Mouse (Mus musculus) brain, adult 2 months (tissue): ENCODE results near the gene Adcy9.
A peak's percentile ranks its signal among the peaks of the same experiment; 100 is the strongest.

Experiments
- DNase-seq: peaks from one replicate; pipeline ENCODE4 v3.0.0; 2011; ENCODE audit warnings: low read depth, low spot score

The Adcy9 gene

GRCm38 (mm10) chr16:4420298-4421054 lies at the start of gene Adcy9:
Gene Adcy9 (minus strand): TSS chr16:4420498.
- peak; percentile 95 for DNase-seq

DNA sequence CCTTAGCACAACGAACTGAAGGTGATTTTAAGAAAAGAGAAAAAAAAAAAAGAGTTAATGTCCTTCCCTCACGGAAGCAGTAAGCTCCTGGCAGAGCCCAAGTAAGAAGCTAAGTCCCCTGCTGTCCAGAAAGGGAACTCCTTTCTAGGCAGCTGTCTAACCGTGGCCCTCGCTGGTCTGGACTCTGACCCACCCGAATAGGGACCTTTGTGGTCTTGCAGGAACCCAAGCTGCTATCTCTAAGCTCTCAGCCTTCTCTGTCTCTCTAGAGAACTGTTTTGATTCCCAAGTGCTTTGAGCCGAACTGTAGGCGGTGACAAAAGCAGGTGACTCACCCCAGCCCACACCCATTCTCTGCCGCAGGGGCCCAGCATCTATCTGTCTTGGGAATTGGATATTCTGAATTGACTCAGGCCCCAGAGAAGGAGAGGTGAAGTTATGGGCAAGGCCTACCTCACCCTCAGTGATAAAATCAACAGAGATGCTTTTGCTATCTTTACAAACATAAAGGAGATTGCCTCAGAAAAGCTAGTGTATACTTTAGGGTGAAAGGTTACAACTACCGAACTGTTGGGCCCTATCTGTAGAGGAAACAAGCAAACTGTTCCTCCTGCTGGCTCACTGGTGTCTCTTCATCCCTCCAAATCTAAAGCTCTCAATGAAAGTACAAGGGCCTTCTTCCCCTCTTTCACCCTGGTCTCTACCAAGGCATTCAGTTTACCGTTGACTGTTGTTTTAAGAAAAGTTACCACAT lies 49.5 kb upstream of the Adcy9 start:
- DNase-seq = peak; percentile 81

- DNase-seq = peak; percentile 33
Observed at GRCm38 (mm10) chr16:4464529-4465089, 44.3 kb upstream of the Adcy9 start.

- DNase-seq = no peak
Observed at GRCm38 (mm10) chr16:4457927-4458326, 37.6 kb upstream of the Adcy9 start.

DNA sequence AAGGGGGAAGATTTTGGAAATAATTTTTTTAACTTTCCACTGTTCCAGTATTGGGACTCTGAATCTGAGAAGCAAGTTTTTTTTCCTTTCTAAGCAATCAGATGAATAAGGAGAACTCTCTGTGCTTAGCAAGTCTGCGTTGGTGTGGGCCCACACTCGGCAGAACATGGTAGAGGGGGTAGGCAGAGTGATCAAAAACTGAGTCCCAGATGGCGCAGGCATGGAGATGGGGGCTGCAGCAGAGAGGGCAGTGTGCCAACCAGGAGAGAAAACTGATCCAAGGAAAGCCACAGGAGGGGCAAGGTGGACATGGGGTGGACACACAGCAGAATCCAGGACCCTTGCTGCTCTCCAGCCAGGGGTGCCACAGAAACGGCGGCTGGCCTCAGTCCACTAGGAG lies 36.1 kb upstream of the Adcy9 start:
- peak; percentile 88 for DNase-seq

DNA sequence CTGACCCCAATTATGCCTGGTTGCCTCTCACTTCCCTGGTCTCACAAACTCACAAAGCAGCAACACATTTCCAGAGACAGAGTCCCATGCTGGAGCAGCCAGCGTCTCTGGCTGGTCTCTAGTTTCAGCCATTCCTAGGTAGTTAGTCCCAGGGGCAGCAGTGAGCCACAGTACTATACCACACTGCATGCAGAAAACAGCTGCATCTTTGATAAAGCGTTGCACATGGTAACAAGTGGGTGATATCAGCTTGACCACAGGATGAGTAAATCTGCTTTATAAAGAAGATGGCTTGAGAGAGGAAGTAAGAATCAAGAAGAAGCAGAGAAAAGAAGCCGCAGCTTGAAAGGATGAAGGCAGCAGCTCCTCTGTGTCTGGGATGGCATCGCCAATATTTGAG lies 35.4 kb upstream of the Adcy9 start:
- no peak for DNase-seq

- peak; percentile 85 for DNase-seq
Observed at GRCm38 (mm10) chr16:4454563-4454962, 34.3 kb upstream of the Adcy9 start.

GRCm38 (mm10) chr16:4449418-4449817 lies 29.1 kb upstream of the Adcy9 start:
- no peak for DNase-seq

DNA sequence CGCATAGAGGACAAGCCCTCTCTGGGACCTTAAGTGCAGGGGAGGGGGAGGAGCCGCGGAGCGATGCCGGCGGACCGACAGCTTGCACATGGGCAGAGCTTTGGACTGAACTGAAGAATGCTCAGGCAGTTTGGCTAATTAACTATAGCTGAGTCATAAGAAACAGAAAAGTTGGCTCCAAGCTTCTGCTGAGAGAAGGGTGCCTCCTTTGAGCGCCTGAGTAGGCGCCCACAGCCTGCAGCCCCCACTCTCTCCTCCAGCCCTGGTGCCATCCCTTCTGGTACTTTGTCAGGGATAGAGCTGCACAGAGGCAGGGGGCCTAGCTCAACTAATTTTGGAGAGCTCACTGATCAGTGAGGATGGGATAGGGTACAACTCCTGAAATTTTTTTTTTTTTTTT lies 27.9 kb upstream of the Adcy9 start:
- peak; percentile 89 for DNase-seq

- DNase-seq = no peak
Observed at GRCm38 (mm10) chr16:4446395-4446794, 26.1 kb upstream of the Adcy9 start.

DNA sequence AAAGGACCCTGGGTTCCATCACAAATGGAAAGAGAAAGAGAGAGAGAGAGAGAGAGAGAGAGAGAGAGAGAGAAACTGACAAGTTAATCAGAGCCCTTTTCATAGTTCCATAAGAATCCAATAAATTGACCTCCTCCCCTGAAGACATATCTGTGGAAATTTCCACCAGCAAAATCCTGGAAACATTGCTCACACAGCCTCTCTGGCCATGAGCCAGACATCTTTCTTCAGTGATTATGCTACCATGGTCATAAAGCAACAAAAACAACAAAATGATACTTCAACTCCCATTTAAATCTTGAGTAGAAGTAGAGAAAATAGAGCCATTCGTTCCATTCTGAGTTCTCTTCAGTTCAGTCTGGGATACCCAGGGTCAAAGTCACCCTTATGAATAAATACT lies 24.1 kb upstream of the Adcy9 start:
- DNase-seq = no peak

DNA sequence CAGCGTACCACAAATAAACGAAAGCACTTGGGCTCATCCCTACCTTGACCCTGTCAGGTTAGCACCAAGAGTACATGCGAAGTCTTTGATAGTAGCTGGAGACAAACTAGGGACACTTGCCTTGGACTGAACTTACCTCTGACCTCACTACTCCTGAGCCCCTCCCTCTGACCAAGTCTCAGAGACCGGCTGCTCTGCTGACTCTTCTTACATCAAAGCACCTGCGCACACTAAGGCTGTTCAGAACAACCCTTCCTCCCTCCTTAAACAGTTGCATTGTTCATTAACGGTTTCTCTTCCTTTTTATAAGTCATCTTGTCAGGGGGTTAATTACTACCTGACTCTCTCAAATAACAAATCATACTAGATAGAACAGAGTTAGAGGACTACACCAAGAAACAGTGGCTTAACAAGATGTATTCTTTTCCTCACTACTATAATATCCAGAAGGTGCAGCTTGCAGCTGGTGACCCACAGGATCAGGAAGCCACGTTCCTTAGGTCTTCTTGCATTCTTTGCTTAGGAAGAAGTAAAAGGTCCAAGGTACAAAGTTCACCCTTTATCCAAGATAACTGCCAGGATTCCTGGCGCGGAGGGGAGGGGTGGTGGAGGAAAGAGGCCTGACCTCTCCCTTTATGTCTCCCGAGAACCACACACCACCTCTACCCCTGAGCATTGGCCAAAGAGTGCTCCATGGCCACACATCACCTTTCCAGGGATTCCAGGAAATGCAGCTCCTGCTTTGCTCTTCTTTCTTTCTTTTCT lies 19.2 kb upstream of the Adcy9 start:
- DNase-seq = no peak

GRCm38 (mm10) chr16:4436738-4437137 lies 16.4 kb upstream of the Adcy9 start:
- DNase-seq = no peak

- DNase-seq = no peak
Observed at GRCm38 (mm10) chr16:4435371-4435770, 15.1 kb upstream of the Adcy9 start.

DNA sequence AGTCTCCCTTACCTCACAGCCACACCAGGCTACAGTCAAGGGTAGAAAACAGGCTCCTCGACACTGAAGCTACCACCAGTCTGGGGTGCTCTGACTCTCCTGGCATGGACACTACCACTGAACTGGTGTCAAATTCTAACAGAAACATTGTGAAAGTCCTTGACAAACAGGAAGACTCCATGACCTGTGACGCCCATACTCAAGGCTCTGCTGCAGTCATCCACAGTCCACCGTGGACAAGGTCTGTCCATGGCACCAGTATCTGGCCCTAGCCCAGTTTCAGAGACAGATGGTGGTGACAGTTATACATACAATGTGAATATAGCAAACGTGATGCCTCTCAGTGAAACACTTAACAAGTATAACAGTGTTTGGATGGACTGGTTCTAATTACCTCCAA lies 11.5 kb upstream of the Adcy9 start:
- DNase-seq = no peak

DNA sequence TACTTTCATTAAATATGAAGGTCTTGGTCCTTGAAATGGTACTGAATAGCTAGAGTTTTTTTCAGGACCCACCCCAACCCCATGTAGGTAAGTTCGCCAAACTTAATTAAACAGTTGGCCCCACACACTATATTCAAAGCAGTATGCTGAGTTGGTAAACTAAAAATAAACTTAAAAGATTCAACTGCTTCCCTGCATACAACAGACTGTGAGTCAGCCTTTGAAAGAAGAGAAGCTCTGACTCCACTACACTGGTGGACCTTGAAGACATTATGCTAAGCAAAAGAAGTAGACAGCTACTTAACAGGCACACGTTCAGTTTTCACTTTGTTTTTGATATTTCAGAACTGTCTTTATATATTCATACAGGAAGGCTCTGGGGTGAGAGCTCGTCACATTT lies 10.7 kb upstream of the Adcy9 start:
- peak; percentile 55 for DNase-seq

- DNase-seq = peak; percentile 86
Observed at GRCm38 (mm10) chr16:4430232-4430631, 9.9 kb upstream of the Adcy9 start.

GRCm38 (mm10) chr16:4425658-4426234 lies 5.4 kb upstream of the Adcy9 start:
- DNase-seq = no peak

DNA sequence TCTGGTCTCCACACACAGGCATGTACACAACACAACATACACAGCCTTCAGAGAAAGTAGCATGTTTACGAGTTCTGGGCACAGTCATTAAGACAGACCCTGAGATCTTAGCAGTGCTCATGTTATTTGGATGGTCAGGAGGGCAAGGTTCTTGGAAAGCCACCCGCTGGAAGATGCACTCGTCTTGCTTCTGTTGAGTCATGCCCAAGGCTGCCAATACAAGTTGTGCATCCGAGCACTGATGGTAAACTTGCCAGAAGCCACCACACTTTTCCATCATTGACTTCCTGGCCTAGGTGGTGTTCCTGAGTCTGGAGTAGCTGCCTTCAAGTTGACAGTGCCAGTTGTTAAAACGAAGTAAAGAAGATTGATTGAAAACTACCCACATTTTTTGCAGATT lies 3.3 kb upstream of the Adcy9 start:
- no peak for DNase-seq

GRCm38 (mm10) chr16:4422991-4423390 lies 2.7 kb upstream of the Adcy9 start:
- no peak for DNase-seq

DNA sequence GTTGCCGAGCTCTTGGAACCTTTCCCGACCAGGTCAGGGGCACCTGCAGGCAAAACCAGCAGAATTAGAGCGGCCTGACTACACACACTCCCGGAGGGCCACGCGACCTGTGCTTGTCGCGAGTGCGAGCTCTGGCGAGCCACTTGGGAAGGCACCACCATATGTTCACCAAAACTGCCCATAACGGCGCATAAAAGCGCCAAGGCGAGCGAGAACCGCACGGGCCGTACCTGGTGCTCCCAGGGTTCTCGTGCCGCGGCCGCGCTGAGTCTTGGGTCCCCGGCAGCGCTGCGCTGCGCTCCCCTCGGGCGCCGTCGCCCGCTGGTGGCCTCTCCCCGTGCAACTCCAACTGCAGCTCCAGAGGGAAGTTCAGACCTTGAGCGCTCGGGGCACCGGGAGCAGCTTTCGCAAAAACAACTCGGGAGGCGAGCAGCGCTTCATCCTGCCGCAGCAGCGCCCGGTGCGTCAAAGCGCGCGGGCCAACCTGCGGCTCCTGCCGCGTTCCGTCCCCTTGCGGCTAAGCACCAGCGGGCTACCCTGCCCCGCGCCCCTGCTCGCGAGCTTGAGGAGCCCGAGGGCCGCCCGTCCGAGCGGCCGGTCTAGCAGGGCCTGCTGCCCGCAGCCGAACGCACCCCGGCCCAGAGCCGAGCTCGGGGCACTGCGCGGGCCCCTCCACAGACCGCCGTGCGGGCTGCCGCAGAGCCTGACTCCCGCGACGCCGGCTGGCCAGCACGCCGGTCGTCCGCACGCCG lies 576 bp downstream of the Adcy9 start:
- peak; percentile 78 for DNase-seq
